Mouse (Mus musculus): Measurements from ENCODE around the gene Crocc2. TPM values are rescaled to one million over a fixed set of nuclear protein-coding genes. Genes with fewer than 3 reads are reported as not detected.

Crocc2 gene
- total RNA-seq, 4 experiments from 2014 or later: 0.06 to 0.09 (median 0.06) TPM; not detected in 1

DNA sequence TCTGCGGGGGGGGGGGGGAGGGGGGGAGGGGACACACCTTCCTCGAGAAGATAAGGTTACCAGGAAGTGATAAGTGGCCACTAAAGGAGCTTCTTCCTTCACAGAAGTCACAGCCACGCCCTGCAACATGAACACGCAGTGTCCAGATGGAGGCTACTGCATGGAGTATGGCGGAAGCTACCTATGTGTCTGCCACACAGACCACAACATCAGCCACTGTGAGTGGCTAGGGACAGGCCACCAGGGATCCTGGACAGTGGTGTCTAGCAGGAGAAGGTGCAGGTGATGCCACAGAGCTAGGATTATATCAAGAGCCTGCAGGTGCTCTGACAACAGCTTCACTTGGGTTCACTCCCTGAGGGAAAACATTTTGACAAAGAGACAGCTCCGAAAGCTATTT lies 103.2 kb downstream of the Crocc2 start:
- DNase-seq (ENCODE audit: low spot score): no peak

DNA sequence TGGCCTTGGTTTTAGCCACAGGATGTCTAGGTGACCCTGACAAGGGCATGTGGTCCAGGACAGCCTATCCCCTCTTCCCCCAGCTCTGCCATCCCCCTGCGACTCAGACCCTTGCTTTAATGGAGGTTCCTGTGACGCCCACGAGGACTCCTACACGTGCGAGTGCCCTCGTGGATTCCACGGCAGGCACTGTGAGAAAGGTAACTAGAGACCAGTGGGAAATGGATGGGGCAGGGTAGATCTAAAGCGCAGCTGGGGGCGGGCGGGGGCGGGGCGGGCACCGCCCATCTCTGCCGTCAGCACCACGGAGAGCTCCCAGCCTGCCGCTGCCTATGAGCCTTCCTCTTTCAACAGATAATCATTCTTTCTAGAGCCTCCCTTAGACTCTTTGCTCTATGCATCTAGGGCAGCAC lies 103.9 kb downstream of the Crocc2 start:
- no peak for DNase-seq (ENCODE audit: low spot score)

DNA sequence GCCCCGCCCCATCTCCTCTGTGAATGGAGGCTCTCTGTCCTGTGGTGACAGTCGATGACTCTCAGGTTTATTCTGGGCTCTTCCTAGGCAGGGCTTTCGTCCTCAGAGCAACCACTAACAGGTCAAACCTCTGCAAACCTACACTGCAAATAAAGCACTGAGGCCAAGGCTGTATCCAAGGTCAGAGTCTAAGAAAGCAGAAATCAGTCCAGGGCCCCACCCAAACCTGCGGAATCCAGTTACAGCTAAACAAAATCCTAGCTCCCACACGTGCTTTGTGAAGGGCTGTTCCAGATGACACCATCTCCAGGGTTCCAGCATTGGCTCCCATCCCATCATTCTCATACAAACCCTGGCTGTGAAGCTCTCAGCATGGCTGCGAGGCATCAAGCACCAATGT lies 107.0 kb downstream of the Crocc2 start:
- DNase-seq (ENCODE audit: low spot score): no peak

DNA sequence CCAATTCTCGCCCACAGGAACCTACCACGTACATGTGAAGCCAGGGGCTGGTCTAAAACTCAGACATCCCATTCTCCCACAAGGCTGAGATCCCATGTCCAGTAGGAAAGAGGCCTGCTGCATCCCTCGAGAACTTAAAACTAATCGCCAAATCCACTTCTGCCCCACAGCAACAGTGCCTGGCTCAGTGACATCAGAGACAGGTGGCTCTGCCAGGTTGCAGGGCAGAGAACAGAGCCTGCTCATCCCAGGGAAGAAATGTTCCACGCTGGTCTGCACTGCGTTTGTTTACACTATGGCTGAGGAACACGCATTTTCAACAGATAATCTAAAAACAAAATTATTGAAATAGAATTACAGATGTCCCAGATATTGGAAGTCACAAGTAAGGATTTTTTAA lies 108.5 kb downstream of the Crocc2 start:
- no peak for DNase-seq (ENCODE audit: low spot score)

Small RNAs within 50 kb of the gene (microRNA-seq; reads per million reads assigned to microRNA genes)
- gene Mir6901: not detected

Other genes with a start within 250 kb of the Crocc2 start
- 1 to 10 TPM; 4.9 to 7.4 (median 6.7) TPM for gene Capn10, start 234.3 kb upstream of the Crocc2 start, total RNA-seq (2022)
- gene Gpr35, start 217.9 kb upstream of the Crocc2 start, total RNA-seq (2022): 1 to 10 TPM in 1 of 4 experiments, under 1 TPM in 3; 0.19 to 1.3 (median 0.47) TPM
- not detected for gene Aqp12, start 162.4 kb upstream of the Crocc2 start, total RNA-seq (2022)
- 1 to 10 TPM; 1.1 to 2.2 (median 1.3) TPM for gene Kif1a, start 66.8 kb upstream of the Crocc2 start, total RNA-seq (2022)
- not detected for gene Agxt, start 33.5 kb upstream of the Crocc2 start, total RNA-seq (2022)
- not detected for gene 2310007B03Rik, start 7.8 kb upstream of the Crocc2 start, total RNA-seq (2022)
- 10 to 100 TPM in 1 of 4 experiments, 1 to 10 TPM in 3; 5.7 to 12.3 (median 7.2) TPM for gene Sned1, start 67.1 kb downstream of the Crocc2 start, total RNA-seq (2022)
- 10 to 100 TPM; 13.8 to 17.4 (median 14.7) TPM for gene Mterf4, start 137.2 kb downstream of the Crocc2 start, total RNA-seq (2022)
- gene Ppp1r7, start 174.1 kb downstream of the Crocc2 start, total RNA-seq (2022): 10 to 100 TPM; 22.9 to 30.2 (median 26.4) TPM
- gene Pask, start 174.8 kb downstream of the Crocc2 start, total RNA-seq (2022): under 1 TPM; 0.41 to 0.92 (median 0.68) TPM
- gene Ano7, start 205.2 kb downstream of the Crocc2 start, total RNA-seq (2022): not detected